Mouse (Mus musculus) stomach, embryonic 14.5 days (tissue): ENCODE results near the gene Nek10. TPM values are rescaled to one million over a fixed set of nuclear protein-coding genes. Genes with fewer than 3 reads are reported as not detected.
A peak's percentile ranks its signal among the peaks of the same experiment; 100 is the strongest.
"Not testable (repeated sequence)": the region's sequence is repeated elsewhere in the genome, so short reads cannot be mapped to it uniquely, and the experiment has no call there.

Experiments
- ATAC-seq: fragments of 200-750 bp; cut with Nextera tagmentation; 2 replicates; pipeline ENCODE4 v1.8.0; 2017; ENCODE audit warnings: low read depth, moderate TSS enrichment; ENCODE audit not compliant: insufficient number of reproducible peaks, insufficient read depth, low FRiP score
- H3K27ac ChIP-seq: fragments of 300-500 bp; sonication (generic); 2 replicates; pipeline ENCODE4 v1.5.1; 2014; ENCODE audit warnings: mild to moderate bottlenecking, low read length, moderate library complexity, mixed read lengths
- H3K27me3 ChIP-seq: fragments of 300-500 bp; sonication (generic); 2 replicates; pipeline ENCODE4 v1.6.1; 2014; ENCODE audit warnings: low read length, control low read depth, mixed read lengths; ENCODE audit not compliant: control insufficient read depth, insufficient read depth
- H3K36me3 ChIP-seq: fragments of 300-500 bp; sonication (generic); 2 replicates; pipeline ENCODE4 v1.6.1; 2014; ENCODE audit warnings: mild to moderate bottlenecking, control low read depth, low read length, moderate library complexity, mixed read lengths; ENCODE audit not compliant: control insufficient read depth, insufficient read depth
- H3K4me1 ChIP-seq: fragments of 300-500 bp; sonication (generic); 2 replicates; pipeline ENCODE4 v1.6.1; 2014; ENCODE audit warnings: low read length, control low read depth, mixed read lengths; ENCODE audit not compliant: control insufficient read depth, insufficient read depth
- H3K4me2 ChIP-seq: fragments of 300-500 bp; sonication (generic); replicated peaks from 2 replicates; pipeline ENCODE4 v1.6.1; 2014; ENCODE audit warnings: low read depth, low read length, control low read depth
- H3K4me3 ChIP-seq: fragments of 300-500 bp; sonication (generic); 2 replicates; pipeline ENCODE4 v1.5.1; 2014; ENCODE audit warnings: low read depth, low read length, control low read depth
- H3K9ac ChIP-seq: fragments of 300-500 bp; sonication (generic); replicated peaks from 2 replicates; pipeline ENCODE4 v1.6.1; 2014; ENCODE audit warnings: low read depth, mild to moderate bottlenecking, control low read depth, low read length, moderate library complexity, mixed read lengths
- H3K9me3 ChIP-seq: fragments of 300-500 bp; sonication (generic); 2 replicates; pipeline ENCODE4 v1.6.1; 2016; ENCODE audit warnings: low read depth, low read length, control low read depth; ENCODE audit not compliant: control insufficient read depth
- WGBS: fragments of 180-500 bp; shearing (Covaris S2); extraction: QIAGEN DNeasy Blood & Tissue Kit; methylation state at CpG from one replicate; pipeline ENCODE4 v1.1.7; 2014; 5-methylcytosine and 5-hydroxymethylcytosine counted together
- polyA plus RNA-seq: library from polyadenylated mRNA; unstranded; fragments of >200 nt; fragmentation: Nextera tagmentation; extraction: Ambion mirVana; gene quantifications from 2 replicates; pipeline ENCODE4 v1.2.1, GENCODE M21; 2014

The Nek10 gene
- polyA plus RNA-seq, 1 experiment from 2014 or later: 0.04 TPM

DNA sequence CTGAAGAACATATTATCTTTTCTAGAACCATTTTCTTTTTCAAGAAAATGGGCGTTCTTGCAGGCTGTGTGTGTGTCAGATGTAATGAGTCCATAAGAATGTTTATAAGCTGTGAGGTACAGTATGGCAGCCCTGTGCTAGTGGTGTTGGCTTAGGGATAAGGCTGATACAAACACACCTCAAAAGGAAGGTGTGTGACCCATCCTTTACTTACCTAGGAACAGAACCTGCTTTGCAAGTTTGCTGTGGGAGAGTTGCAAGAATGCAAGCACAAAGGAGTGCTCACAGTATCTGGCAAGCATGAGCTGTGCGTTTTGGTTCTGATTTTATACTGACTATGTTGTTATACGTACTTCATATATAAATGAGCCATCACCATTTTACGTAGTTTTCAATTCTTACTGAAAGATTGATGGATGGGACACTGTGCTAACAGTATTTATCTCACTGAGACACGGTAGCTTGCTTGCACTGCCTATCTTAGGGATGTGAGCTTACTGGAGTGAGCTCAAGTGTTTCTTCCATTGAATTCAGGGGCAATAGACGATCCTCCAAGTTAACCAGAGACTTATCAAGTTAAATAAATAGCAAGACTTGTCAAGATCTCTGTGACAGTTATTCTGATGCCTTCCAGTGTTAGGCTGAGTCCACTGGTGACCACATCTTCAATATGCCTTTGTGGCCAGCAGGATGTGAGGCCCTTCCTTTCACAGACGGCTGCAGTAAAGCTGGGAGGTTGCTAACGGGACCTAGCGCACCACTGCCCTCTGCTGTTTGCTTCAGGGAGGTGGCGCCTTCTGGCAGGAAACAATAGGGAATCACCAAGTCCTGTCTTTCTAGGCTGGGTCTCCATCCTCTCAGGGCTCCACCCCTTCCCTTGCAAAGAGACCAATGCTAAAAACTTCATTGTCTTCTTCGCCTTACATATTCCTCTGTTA lies 181.8 kb downstream of the Nek10 start:
- Histone ChIP-seq H3K4me2 (no peak overlapping the region), H3K27ac (no peak overlapping the region), H3K4me1 (peaks cover 3% of the 10 kb centered on the region; the same call in 1 of the 2 replicates), H3K4me3 (no peak overlapping the region), H3K9me3 (no peaks in the 10 kb centered on the region), H3K27me3 (no peaks in the 10 kb centered on the region), H3K9ac (no peak overlapping the region), H3K36me3 (no peaks in the 10 kb centered on the region)
- ATAC-seq: peak; percentile 78; the same call in 1 of the 2 replicates
- WGBS: 35% methylated on average over 11 of the region's 11 CpGs

- ATAC-seq: no peak
- Histone ChIP-seq H3K36me3 (no peaks in the 10 kb centered on the region), H3K27me3 (no peaks in the 10 kb centered on the region), H3K4me1 (peaks cover 3% of the 10 kb centered on the region; the same call in 1 of the 2 replicates), H3K27ac (no peak overlapping the region), H3K4me2 (no peak overlapping the region), H3K4me3 (no peak overlapping the region), H3K9ac (no peak overlapping the region), H3K9me3 (no peaks in the 10 kb centered on the region)
- WGBS: 29% methylated on average over 1 of the region's 1 CpGs
Observed at GRCm38 (mm10) chr14:14987403-14987802, 184.2 kb downstream of the Nek10 start.

DNA sequence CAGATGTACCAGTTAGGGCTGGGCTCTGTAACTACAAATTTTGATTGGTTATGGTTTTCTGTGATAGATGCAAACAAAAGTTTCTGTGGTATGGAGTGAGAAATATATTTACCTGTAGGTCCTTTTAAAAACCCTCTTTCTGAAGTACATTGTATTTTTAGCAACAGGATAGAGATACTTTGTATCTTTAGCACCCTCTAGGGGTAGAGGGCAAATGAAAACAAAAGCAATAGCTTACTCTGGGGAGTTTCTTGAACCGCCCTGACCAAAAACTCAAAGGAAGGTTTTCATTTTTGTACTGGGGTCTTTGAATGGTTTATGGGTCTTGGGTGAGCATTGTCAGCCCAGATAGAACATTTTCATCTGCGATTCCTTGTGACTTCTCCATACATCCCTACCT lies 188.4 kb downstream of the Nek10 start:
- Histone ChIP-seq H3K36me3 (no peaks in the 10 kb centered on the region), H3K9ac (no peak overlapping the region), H3K4me3 (no peak overlapping the region), H3K27ac (no peak overlapping the region), H3K9me3 (no peaks in the 10 kb centered on the region), H3K4me1 (peaks cover 3% of the 10 kb centered on the region; the same call in 1 of the 2 replicates), H3K27me3 (no peaks in the 10 kb centered on the region), H3K4me2 (no peak overlapping the region)
- 83% methylated on average over 2 of the region's 2 CpGs for WGBS
- ATAC-seq: no peak

DNA sequence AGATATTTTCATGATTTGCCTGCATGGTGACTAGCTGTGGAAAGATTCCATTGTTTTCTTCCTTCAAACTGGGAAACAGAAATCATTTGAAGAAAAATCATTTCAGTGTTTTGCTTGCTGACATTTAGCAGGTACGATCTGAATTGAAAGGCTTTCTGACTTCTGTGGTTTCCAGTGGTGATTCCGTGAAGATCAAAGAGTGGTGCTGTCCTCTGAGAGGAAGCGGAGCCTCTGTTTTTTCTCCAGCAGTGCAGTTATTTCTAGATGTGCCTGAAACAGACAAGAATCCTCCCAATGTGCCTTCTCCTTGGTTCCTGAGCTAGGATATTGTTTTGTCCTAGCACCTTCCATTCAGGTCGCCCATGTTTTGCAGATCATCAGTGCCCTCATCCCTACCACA lies 208.2 kb downstream of the Nek10 start:
- Histone ChIP-seq H3K9me3 (no peaks in the 10 kb centered on the region), H3K9ac (no peak overlapping the region), H3K4me2 (no peak overlapping the region), H3K4me3 (no peak overlapping the region), H3K4me1 (no peaks in the 10 kb centered on the region), H3K27me3 (no peaks in the 10 kb centered on the region), H3K36me3 (no peaks in the 10 kb centered on the region), H3K27ac (no peak overlapping the region)
- no peak for ATAC-seq
- 68% methylated on average over 4 of the region's 4 CpGs for WGBS

DNA sequence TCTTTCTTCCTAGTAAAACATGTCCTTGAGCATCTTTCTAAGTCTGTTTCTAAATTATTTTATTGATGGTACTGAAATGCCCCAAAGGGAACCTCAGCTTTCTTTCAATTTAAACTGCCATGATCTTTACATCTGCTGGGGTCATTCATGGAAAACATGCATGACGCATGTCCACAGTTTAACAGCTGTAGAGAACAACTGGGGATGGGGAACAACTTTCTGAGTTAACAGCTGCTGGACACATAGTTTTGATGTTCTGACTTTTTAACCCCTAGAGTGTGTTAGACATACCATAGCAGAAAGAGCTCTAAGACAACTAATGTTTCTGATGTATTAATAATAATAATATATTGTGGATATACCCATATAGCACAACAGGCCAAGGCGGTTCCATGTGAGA lies 211.6 kb downstream of the Nek10 start:
- Histone ChIP-seq H3K4me2 (no peak overlapping the region), H3K27ac (no peak overlapping the region), H3K27me3 (no peaks in the 10 kb centered on the region), H3K9me3 (peaks cover 5% of the 10 kb centered on the region; the same call in 1 of the 2 replicates), H3K4me3 (no peak overlapping the region), H3K36me3 (no peaks in the 10 kb centered on the region), H3K4me1 (no peaks in the 10 kb centered on the region), H3K9ac (no peak overlapping the region)
- WGBS: 71% methylated on average over 2 of the region's 2 CpGs
- ATAC-seq: no peak

- not testable (repeated sequence) for H3K4me3 ChIP-seq, H3K36me3 ChIP-seq, H3K9ac ChIP-seq, H3K9me3 ChIP-seq, ATAC-seq, H3K27ac ChIP-seq, H3K4me1 ChIP-seq, H3K4me2 ChIP-seq, H3K27me3 ChIP-seq
- 91% methylated on average over 4 of the region's 4 CpGs for WGBS
Observed at GRCm38 (mm10) chr14:15030626-15031025, 227.4 kb downstream of the Nek10 start.

GRCm38 (mm10) chr14:15034638-15035037 lies 231.4 kb downstream of the Nek10 start:
- H3K36me3 ChIP-seq, ATAC-seq, H3K27me3 ChIP-seq, H3K4me2 ChIP-seq, H3K27ac ChIP-seq, H3K9me3 ChIP-seq, H3K4me1 ChIP-seq, H3K4me3 ChIP-seq, H3K9ac ChIP-seq: not testable (repeated sequence)
- 86% methylated on average over 8 of the region's 8 CpGs for WGBS

- Histone ChIP-seq H3K9me3 (no peaks in the 10 kb centered on the region), H3K9ac (no peak overlapping the region), H3K27ac (no peak overlapping the region), H3K4me1 (no peaks in the 10 kb centered on the region), H3K4me2 (no peak overlapping the region), H3K36me3 (no peaks in the 10 kb centered on the region), H3K27me3 (no peaks in the 10 kb centered on the region), H3K4me3 (no peak overlapping the region)
- ATAC-seq: no peak
- 49% methylated on average over 4 of the region's 4 CpGs for WGBS
Observed at GRCm38 (mm10) chr14:15048186-15048585, 245.0 kb downstream of the Nek10 start.
